Mouse (Mus musculus): ENCODE measurements around the gene H2-Q10.
"Not testable (repeated sequence)": the region's sequence is repeated elsewhere in the genome, so short reads cannot be mapped to it uniquely, and the experiment has no call there.

GRCm38 (mm10) chr17:35438395-35438794 lies 31.5 kb upstream of the H2-Q10 start:
- TF ChIP-seq EP300 (IDR thresholded peaks at IDR 0.05; ENCODE audit: insufficient read depth, low read depth, low read length); POLR2A (IDR thresholded peaks at IDR 0.05; ENCODE audit: insufficient read depth, low read length); CTCF (IDR thresholded peaks at IDR 0.05; ENCODE audit: low read depth, low read length): not testable (repeated sequence)

Data from ES-Bruce4 (cell line).